Mouse (Mus musculus): ENCODE data around the gene Klf2. TPM values are rescaled to one million over a fixed set of nuclear protein-coding genes. Genes with fewer than 3 reads are reported as not detected.

Klf2 gene
- total RNA-seq, 2 experiments from 2014 or later = 16.6 to 21.2 TPM

DNA sequence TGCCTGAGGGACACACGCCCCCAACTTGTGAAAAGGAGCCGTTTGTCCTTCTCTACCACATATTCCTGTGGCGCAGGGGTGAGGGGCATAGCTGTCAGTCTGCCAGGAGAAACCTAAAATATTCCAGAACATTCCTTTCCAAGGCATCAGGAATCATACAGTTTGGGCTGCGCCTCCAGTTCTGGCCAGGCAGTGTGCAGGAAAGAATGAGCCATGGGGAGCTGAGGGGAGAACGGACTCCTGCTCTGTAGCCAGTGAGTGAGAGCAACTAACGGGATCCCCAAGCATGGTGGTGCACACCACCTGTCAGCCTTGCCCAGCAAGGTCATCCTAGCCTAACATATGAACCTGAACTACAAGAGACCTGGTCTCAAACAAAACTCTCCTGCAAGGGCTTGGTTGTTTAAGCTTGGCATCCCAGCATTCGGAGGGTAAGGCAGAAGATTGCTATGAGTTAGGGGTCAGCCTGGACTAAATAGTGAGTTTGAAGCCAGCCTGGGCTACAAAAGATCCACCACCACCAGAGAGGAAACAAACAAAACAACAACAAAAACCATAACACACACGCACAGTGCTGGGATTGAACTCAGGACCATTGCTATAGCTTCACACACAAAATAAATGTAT lies 15.7 kb upstream of the Klf2 start:
- DNase-seq (ENCODE audit: low spot score in 2 of 2) = no peak
- intact Hi-C loops (cut with DNase I) = no loop called here

DNA sequence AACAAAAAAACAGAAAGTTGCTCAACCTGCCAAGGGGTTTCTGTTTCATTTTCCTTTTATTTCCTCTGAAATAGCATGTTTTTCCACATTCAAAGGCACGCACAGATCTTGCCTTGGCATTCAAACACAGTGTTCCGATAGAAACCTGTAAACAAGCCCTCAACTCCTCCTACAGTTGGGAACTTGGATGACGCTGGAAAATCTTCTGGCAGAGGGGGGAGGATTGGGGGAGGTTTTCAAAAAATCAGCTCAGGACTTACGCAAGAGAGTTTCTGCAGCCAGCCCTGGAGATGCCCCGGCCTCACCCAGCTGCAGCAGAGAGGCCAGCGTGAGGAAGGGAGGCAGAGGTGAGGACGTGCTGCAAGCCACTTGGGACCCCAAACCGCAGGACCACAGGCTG lies 15.2 kb upstream of the Klf2 start:
- intact Hi-C loops (cut with DNase I) = no loop called here
- peak in 1 of 2 experiments; percentile 48 for DNase-seq (ENCODE audit: low spot score in 2 of 2)

DNA sequence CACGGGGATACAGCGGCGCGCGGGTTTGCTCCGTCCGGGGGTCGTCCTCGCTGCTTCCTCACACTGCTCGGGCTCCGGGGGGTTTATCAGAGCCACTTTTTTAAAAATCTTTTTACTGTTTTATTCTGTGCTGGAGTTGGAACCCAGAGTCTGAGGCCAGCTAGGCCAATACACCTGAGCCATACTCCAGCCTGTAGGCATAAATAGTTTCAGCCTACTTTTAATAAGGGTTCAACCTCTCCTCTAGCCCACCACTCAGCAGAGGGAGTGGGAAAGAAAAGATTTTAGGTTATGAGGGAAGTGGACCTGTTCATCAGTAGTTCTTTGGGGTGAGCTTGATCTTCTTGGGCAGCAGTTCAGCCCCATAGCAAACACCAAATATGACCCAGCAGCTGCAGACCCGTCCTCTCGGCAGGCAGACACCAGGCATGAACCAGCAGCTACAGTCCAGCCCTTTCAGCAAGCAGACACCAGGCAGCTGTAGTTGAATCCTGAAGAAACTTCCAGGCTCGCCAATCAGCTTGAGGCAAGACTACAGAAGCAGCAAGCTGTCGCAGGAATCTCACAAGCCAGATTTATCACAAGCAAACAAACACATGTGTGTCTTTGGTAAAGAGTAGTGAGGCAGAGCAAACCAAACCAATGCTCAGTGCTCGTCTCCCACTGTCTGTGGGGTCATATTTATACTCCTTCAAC lies 13.5 kb upstream of the Klf2 start, which contains the start of gene Gm10282:
Gene Gm10282, minus strand, starts transcription at position 51 of the 696 bp plus-strand sequence.
- intact Hi-C loops (cut with DNase I) = no loop called here
- DNase-seq (ENCODE audit: low spot score in 2 of 2) = no peak

DNA sequence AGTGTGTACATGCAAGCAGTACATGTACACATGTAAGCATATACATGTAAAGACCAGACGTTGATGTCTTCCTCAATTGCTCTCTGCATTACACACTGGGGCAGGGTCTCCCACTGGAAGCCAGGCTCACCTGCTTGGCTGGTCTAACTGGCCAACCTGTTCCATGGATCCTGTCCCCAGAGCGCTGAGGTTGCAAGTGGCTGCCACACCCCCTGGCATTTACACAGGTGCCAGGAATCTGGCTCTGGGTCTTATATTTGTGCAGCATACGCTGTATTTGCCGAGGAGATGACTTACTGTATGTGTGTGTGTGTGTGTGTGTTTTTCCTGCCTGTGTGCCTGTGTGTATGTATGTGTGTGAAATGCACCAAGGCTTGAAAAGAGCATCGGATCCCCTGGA lies 11.9 kb upstream of the Klf2 start:
- DNase-seq (ENCODE audit: low spot score in 2 of 2) = no peak
- intact Hi-C loops (cut with DNase I) = no loop called here

DNA sequence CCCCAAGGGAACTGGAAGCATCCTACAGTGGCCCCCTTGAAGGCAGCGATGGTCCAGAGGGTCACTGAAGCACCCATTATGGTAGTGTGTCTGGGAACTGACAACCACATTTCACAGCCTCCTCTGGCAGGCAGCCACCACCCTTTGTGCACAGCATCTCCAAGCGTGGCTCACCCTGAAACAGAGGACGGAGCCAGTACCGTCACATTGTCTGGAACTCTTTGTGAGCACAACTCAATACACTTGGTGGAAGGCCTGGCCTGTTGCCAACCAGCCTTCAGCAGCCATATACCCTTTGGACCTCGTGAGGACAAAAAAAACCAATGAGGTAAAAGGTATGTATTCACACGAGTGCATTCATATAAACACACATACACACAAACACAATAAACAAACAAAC lies 10.6 kb upstream of the Klf2 start:
- DNase-seq (ENCODE audit: low spot score in 2 of 2) = no peak

DNA sequence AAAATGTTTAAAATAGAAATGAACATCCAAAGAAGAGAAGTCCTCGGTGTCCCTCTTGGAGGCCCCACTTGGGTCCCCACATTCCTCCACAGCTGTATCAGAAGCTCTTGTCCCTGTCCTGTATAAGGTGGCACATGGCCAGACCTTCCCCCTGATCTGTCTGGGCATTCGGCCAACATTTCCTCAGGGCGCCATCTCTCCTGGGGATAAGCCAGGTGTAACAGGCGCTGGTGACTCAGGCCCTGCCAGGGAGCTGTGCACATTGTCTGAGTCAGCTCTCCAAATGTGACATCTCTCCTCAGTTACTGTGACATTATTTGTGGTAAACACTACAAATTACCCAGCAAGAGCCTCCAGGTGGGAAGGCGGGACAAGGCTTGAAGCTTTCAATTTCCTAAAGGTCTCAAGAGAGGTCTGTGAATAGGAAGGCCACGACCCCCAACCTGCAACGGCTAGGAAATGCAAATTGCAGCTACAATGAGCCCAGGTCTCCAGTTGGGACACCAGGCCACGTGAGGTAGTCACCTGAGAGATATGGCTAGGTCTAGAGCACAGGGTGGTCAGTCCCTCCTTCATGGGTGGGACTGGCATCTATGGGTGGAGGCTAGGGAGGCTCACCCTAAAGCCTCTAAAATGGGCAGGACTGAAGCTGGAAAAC lies 7.9 kb upstream of the Klf2 start:
- DNase-seq (ENCODE audit: low spot score in 2 of 2) = peak; percentile 64 to 81
- intact Hi-C loops (cut with DNase I) = no loop called here

More for the DNA sequence above, 10.6 kb upstream of the Klf2 start:
- intact Hi-C loops (cut with DNase I) = no loop called here

DNA sequence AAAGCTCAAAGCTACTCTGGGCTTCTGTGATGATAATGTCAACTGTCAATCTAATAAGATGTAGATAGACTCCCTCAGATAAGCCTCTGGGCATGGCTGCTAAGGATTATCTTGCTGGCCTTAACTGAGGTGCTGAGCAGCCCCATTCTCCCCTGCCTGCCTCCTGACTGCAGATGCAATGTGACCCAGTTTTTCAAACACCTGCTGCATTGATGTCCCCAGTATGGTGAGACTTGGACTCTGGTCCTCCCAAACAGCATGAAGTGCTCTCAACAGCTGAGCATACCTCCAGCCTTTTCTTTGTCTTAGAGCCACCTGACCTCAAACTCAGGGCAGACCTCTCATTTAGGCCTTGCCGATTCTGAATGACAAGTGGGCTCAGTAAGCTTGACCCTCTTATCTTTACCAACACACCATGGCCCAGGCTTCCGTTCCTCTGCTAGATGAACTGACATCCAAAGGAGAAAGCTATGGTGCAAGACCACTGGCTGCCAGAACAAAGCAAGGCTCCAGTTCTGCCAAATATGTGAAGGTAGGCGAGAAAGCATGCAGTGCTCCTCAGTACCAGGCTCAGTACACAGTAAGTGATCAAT lies 5.8 kb upstream of the Klf2 start:
- intact Hi-C loops (cut with DNase I) = no loop called here
- no peak for DNase-seq (ENCODE audit: low spot score in 2 of 2)

DNA sequence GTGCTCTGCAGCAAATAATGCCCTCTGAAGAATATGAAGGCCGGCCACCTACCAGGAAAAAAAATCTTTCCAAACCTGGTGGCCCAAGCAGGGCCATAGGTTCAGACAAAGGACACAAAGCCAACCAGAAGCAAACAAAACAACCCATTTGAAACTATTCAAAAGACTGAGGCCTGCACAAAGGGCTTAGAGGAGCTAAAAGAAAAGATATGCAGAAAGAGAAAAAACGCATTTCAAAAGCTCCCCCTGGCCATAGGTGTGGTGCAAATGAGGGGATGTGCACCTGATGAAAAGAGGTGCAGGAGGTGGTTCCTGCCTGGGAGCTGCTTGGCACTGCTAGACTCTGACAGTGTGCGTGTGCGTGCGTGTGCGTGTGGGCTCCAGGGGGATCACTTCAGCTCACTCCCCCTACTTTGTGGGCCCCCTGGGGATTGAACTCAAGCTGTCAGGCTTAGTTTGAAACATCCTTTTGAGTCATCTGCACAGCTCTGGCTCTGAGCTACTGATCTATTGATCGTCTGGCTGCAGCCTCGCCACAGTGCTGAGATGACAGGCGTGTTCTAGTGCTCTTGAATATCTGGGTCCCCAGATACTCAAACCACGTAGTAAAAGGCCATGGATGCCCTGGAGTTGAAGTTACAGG lies 2.7 kb upstream of the Klf2 start:
- DNase-seq (ENCODE audit: low spot score in 2 of 2) = no peak
- intact Hi-C loops (cut with DNase I) = no loop called here

DNA sequence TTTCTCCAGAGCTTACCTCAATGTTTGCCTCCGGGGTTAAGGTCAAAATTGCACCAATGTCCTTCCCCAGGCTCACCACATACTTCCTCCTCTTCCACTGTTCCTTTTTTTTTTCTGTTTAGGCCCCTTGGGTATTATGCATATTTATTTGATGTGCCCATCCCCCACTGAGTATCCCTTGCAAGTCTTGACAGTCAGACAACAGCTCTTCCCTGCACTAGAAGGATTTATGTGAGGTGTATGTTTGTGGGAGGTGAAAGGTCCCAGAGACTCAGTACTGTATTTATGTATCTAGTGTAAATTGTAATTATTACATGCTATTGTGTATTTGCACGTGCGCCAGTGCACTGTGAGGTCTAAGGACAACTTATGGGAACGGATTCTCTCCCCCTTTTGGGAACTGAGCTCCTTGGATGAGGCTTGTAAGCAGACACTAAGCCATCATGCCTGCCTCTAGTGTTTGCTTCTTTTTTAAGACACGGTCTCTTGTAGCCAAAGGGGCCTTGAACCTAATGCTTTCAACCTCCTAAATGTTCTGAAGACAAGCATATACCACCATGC lies 1.0 kb upstream of the Klf2 start:
- DNase-seq (ENCODE audit: low spot score in 2 of 2) = no peak
- intact Hi-C loops (cut with DNase I) = no loop called here

DNA sequence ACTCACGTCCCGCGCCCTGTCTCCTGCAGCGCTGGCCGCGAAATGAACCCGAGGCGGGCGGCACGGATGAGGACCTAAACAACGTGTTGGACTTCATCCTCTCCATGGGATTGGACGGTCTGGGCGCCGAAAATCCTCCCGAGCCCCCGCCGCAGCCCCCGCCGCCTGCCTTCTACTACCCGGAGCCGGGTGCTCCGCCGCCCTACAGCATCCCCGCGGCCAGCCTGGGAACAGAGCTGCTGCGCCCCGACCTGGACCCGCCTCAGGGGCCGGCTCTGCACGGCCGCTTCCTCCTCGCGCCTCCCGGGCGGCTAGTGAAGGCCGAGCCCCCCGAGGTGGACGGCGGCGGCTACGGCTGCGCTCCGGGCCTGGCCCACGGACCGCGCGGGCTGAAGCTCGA lies 564 bp downstream of the Klf2 start:
- intact Hi-C loops (cut with DNase I) = no loop called here
- DNase-seq (ENCODE audit: low spot score in 2 of 2) = no peak

DNA sequence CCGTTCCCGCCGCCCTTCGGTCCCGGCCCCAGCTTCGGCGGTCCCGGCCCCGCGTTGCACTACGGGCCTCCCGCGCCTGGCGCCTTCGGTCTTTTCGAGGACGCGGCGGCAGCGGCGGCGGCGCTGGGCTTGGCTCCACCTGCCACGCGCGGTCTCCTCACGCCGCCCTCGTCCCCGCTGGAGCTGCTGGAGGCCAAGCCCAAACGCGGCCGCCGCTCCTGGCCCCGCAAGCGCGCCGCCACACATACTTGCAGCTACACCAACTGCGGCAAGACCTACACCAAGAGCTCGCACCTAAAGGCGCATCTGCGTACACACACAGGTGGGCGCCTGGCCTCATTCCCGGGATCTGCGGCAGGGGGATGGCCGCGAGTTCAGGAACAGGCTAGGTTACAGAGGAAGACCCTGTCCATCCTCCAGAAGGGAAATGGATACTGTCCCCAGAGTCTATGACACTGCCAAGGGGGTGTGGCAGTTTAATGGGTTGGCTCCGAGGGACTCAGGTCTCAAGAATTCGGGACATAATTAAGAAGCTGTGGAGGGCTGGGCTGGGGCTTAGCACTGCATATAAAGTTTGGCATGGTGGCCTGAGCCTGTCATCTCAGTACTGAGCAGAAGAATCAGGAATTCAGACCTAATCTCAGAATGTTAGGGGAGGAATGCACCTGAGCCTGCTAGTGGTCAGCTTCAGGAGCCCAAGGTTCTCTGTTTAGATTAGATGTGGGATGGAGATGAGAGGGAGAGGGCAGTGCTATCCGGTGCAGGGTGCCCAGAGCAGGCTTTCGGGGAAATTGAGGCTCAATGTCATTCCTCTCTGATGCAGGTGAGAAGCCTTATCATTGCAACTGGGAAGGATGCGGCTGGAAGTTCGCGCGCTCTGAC lies 1.3 kb downstream of the Klf2 start:
- no peak for DNase-seq (ENCODE audit: low spot score in 2 of 2)
- intact Hi-C loops (cut with DNase I) = no loop called here

DNA sequence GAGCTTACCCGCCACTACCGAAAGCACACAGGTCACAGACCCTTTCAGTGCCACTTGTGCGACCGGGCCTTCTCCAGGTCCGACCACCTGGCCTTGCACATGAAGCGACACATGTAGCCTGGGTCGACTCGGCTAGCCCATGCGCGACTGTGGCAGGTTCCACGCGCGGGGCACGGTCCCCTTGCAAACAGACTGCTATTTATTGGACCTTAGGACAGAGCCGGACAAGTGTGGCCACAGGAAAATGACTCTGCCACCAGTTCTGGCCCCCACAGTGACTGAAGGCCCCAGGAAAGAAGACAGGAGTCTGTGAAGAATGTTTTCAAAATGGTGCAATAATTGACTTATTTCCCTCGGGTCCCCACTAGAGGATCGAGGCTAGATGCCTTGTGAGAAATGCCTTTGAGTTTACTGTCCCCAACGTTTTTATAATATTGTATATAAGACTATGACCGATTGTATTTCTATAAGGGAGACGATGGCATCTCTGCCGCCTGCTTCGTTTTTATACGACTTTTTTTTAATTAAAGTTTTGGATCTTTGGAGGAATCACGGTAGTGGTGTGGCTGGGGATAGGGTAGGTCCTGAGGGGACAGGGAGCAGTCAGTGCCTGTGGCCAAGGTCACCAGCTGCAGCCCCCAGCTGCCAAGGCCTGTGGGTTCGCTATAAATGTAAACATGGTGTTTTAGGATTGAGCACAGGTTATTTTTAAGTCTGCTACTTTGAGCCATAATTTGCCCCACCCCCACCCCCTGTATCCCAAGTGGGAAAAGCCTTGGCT lies 2.2 kb downstream of the Klf2 start:
- DNase-seq (ENCODE audit: low spot score in 2 of 2) = no peak
- intact Hi-C loops (cut with DNase I) = no loop called here

DNA sequence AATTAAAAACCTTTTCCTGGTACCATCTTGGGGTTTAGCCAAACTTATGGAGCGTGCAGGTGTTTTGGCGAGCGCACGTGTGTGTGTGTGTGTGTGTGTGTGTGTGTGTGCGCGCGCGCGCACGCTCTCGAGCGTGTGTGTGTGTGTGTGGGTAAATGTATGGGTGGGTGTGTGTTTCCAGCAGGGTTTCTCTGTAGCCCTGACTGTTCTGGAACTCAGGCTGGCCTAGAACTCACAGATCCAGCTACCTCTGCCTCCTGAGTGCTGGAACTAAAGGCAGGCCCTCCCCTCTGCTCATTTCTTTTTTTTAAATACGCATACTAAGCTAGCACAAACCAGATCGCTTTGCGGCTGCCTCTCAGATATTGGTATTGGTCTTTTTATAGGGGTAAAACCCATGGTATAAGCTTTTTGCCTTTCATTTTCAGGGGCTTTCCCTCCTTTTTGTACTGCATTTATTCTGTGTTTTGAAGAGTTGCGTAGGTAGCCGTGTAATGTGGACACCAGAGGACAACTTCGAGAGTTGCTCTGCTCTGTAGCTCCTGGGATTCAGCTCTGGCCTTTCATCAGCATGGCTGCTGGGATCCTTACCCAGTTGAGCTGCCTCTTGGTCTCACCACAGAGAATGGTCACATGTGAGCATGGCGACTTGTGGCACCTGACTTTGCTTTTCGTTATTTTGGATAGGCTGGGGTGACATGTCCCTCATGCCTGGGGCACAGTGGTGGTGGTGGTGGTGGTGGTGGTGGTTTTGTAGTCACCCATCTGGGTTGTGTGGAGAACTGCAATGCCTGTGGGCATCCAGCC lies 3.0 kb downstream of the Klf2 start:
- no peak for DNase-seq (ENCODE audit: low spot score in 2 of 2)
- intact Hi-C loops (cut with DNase I) = no loop called here

DNA sequence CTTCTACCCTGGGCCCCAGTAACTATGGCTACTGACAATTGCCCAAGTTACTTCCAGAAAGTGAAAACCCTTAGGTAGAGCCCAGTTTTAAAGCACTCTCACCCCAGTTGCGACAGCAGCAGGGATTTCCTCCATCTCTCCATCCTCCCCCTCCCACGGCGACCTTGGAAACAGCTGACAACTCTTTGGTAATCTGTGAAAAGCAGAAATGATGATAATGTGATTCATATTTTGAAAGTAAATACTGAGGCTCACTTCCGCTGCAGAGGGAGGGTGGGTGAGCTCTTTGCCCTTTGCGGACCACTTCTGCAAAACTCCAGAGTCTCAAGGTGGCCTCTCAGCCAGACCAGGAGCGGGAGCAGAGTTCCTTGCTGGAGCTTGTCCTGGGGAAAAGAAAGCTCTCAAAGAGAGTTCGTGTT lies 3.6 kb downstream of the Klf2 start:
- no peak for DNase-seq (ENCODE audit: low spot score in 2 of 2)
- intact Hi-C loops (cut with DNase I) = no loop called here

DNA sequence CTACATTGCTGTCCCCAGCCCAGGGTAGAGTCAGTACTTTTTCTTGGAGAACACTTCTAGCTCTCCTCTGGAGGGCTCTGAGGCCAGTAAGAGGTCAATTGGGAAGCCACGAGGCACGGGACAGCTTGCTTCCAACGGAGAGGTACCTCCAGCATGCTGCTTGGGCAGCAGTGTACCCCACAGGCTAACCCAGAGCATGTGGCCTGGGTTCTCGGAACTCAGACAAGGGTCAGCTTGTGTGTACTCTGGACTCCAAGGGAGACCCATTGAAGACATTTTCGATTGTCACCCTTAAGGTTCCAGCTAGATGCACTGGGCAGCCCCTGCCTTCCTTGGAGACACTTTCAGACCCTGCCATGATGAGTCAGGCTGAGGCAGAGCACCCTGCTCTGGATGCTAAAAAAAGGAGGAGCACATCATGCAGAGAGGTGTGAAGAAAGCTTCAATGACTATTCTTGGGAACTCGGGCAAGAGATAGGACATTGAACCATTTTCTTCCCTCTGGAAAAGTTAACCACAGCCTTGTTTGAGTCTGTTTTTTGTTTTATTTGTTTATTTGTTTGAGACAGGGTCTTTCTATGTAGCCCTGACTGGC lies 4.4 kb downstream of the Klf2 start:
- intact Hi-C loops (cut with DNase I) = no loop called here
- no peak for DNase-seq (ENCODE audit: low spot score in 2 of 2)

DNA sequence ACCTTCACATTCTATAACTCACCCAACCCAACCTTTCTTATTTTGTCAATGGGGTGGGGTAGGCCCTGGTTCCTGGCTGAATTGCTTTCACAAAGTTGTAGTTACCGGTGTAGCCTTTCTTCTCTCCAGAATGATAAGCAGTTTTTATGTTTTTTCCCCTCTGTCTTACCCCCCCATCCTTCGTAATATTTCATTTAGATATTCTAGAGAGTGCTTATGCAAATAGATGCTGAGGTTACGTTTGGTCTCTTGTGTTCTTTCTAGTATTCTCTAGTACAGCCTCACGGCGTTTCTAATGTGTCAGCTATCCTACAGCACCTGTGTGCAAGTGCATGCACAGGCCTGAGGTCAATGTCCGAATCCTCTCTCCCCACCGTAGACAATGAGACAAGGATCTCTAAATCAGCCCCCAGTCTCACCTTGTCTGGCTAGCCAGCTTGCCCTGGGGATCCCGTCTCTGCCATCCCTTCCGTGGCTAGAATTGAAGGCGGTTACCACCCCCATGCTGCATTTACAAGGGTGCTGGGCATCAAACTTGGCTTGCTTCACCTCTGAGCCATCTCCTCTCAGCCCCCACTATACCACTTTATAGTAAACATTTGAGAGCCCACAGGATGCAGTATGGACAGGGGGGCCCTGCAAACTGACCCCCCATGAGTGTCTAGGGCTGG lies 5.3 kb downstream of the Klf2 start:
- DNase-seq (ENCODE audit: low spot score in 2 of 2) = no peak
- intact Hi-C loops (cut with DNase I) = no loop called here
